Mouse (Mus musculus) MEL (cell line): ENCODE measurements at regions not wholly inside any gene's neighbourhood (a gene's known extent, or its start where the extent isn't known, plus 50 kb on each side); places are given as distances from the start of the nearest gene placed in this dataset.

Experiments
- DNase-seq: peaks from one replicate; pipeline ENCODE4 v3.0.0; 2011; ENCODE audit warnings: low read depth, low spot score
- H3K27ac ChIP-seq: 2 replicates; pipeline ENCODE4 v1.5.1; 2012; ENCODE audit warnings: low read depth, mild to moderate bottlenecking, control low read depth, low read length, moderate library complexity; ENCODE audit not compliant: control insufficient read depth
- H3K27me3 ChIP-seq, 2 experiments: fragments of 150-350 bp in 1 of 2; sonication (generic) in 1 of 2; 2 replicates each; pipeline ENCODE4 v1.6.1; 2012; ENCODE audit warnings: low read length in 2 of 2, mild to moderate bottlenecking in 2 of 2, improper control_type of control experiment in 1 of 2, moderate library complexity in 1 of 2; ENCODE audit not compliant: insufficient read depth in 2 of 2, control insufficient read depth in 1 of 2
- H3K36me3 ChIP-seq, 2 experiments: 2 replicates each; pipeline ENCODE4 v1.6.1; 2012 to 2014; ENCODE audit warnings: low read length in 2 of 2, improper control_type of control experiment in 1 of 2, inconsistent platforms in 1 of 2, mild to moderate bottlenecking in 1 of 2; ENCODE audit not compliant: insufficient read depth in 2 of 2, control insufficient read depth in 1 of 2
- H3K4me1 ChIP-seq, 2 experiments: fragments of 150-350 bp in 1 of 2; sonication (generic) in 1 of 2; 2 replicates each; pipeline ENCODE4 v1.6.1; 2012; ENCODE audit warnings: low read length in 2 of 2, improper control_type of control experiment in 1 of 2, mild to moderate bottlenecking in 1 of 2; ENCODE audit not compliant: insufficient read depth in 2 of 2, control insufficient read depth in 1 of 2
- H3K4me3 ChIP-seq, 2 experiments: fragments of 150-350 bp in 1 of 2; sonication (generic) in 1 of 2; 2 replicates each; pipeline ENCODE4 v1.5.1; 2012; ENCODE audit warnings: low read depth in 2 of 2, low read length in 2 of 2, mild to moderate bottlenecking in 2 of 2, moderate library complexity in 2 of 2, control low read depth in 1 of 2, improper control_type of control experiment in 1 of 2; ENCODE audit not compliant: control insufficient read depth in 1 of 2, insufficient read depth in 1 of 2
- H3K79me2 ChIP-seq: 2 replicates; pipeline ENCODE4 v1.6.1; 2012; ENCODE audit warnings: mild to moderate bottlenecking, low read length, moderate library complexity; ENCODE audit not compliant: control insufficient read depth, poor library complexity, insufficient read depth
- H3K9ac ChIP-seq: 2 replicates; pipeline ENCODE4 v1.6.1; 2012; ENCODE audit warnings: low read depth, mild to moderate bottlenecking, control low read depth, low read length, moderate library complexity; ENCODE audit not compliant: control insufficient read depth, poor library complexity, severe bottlenecking
- H3K9me3 ChIP-seq: fragments of 150-350 bp; sonication (generic); replicated peaks from 2 replicates; pipeline ENCODE4 v1.6.1; 2012; ENCODE audit warnings: mild to moderate bottlenecking, low read length, improper control_type of control experiment, moderate library complexity; ENCODE audit not compliant: insufficient read depth
- BHLHE40 ChIP-seq: IDR thresholded peaks from 2 replicates; pipeline ENCODE4 v1.6.1; 2012; ENCODE audit warnings: low read depth, mild to moderate bottlenecking, inconsistent platforms, low read length, improper control_type of control experiment, borderline replicate concordance
- CHD2 ChIP-seq: IDR thresholded peaks from 2 replicates; pipeline ENCODE4 v1.6.1; 2011; ENCODE audit warnings: low read length, improper control_type of control experiment
- EP300 ChIP-seq, 2 experiments: IDR thresholded peaks; 2 replicates each; pipeline ENCODE4 v1.6.1; 2011; ENCODE audit warnings: improper control_type of control experiment in 2 of 2, low read length in 2 of 2, low read depth in 1 of 2, mild to moderate bottlenecking in 1 of 2
- JUND ChIP-seq: IDR thresholded peaks from 2 replicates; pipeline ENCODE4 v1.6.1; 2011; ENCODE audit warnings: low read depth, mild to moderate bottlenecking, improper control_type of control experiment, low read length
- KAT2A ChIP-seq: conservative IDR thresholded peaks from 2 replicates; pipeline ENCODE4 v1.6.1; 2012; ENCODE audit warnings: low read depth, low read length, improper control_type of control experiment, inconsistent platforms
- MAFK ChIP-seq: IDR thresholded peaks from 2 replicates; pipeline ENCODE4 v1.6.1; 2011; ENCODE audit warnings: low read depth, mild to moderate bottlenecking, low read length, improper control_type of control experiment, borderline replicate concordance
- MXI1 ChIP-seq: IDR thresholded peaks from 2 replicates; pipeline ENCODE4 v1.6.1; 2011; ENCODE audit warnings: mild to moderate bottlenecking, low read depth, low read length, improper control_type of control experiment
- NRF1 ChIP-seq: IDR thresholded peaks from 2 replicates; pipeline ENCODE4 v1.6.1; 2014; ENCODE audit warnings: low read depth, mild to moderate bottlenecking, inconsistent platforms, low read length, improper control_type of control experiment, moderate library complexity; ENCODE audit not compliant: poor library complexity, insufficient read depth, severe bottlenecking
- POLR2A ChIP-seq, 2 experiments: IDR thresholded peaks; 2 replicates each; pipeline ENCODE4 v1.6.1; 2011 to 2012; ENCODE audit warnings: low read length in 2 of 2, mild to moderate bottlenecking in 2 of 2, control low read depth in 1 of 2, improper control_type of control experiment in 1 of 2, low read depth in 1 of 2, moderate library complexity in 1 of 2; ENCODE audit not compliant: control insufficient read depth in 1 of 2, insufficient read depth in 1 of 2, poor library complexity in 1 of 2
- RCOR1 ChIP-seq: IDR thresholded peaks from 2 replicates; pipeline ENCODE4 v1.6.1; 2012; ENCODE audit warnings: low read depth, mild to moderate bottlenecking, inconsistent platforms, low read length, improper control_type of control experiment
- TAL1 ChIP-seq: IDR thresholded peaks from 2 replicates; pipeline ENCODE4 v1.6.1; 2012; ENCODE audit warnings: mild to moderate bottlenecking, inconsistent platforms, low read length, moderate library complexity, mixed read lengths
- TBP ChIP-seq: IDR thresholded peaks from 2 replicates; pipeline ENCODE4 v1.8.0; 2011; ENCODE audit warnings: low read depth, low read length, improper control_type of control experiment
- ZNF384 ChIP-seq: IDR thresholded peaks from 2 replicates; pipeline ENCODE4 v1.6.1; 2012; ENCODE audit warnings: low read depth, mild to moderate bottlenecking, inconsistent platforms, low read length, improper control_type of control experiment

DNA sequence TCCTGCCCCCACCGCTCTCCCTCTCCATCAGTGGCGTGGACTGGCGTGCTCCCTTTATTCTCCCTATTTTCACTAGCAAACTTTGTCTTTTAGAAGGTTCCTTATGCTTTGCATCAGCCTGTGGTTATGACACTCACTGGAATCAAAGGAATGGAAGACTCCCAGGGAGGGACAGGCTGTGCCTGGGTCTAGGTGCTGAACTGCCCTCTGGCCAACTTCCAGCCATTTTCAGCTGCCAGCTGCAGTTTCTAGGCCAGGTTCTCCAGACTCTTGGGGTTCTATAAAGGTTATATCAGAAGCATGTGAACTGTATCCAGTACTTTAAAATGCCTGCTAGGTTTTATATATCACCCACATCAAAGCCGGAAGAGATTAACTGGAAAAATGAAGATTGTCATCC lies 50.2 kb upstream of the Mkln1 start:
- DNase-seq = no peak
- Histone ChIP-seq H3K4me1 (no peaks in the 10 kb centered on the region), H3K9ac (no peak overlapping the region), H3K4me3 (no peak overlapping the region), H3K27me3 (no peaks in the 10 kb centered on the region; a peak in 1 of 4 replicates), H3K79me2 (no peaks in the 10 kb centered on the region), H3K36me3 (no peaks in the 10 kb centered on the region), H3K9me3 (no peaks in the 10 kb centered on the region), H3K27ac (no peak overlapping the region)
- TF ChIP-seq ZNF384 = no peak
- no peak for TF ChIP-seq TAL1
- no peak for TF ChIP-seq POLR2A (IDR thresholded peaks at IDR 0.05; ENCODE audit: control insufficient read depth in 1 of 2, insufficient read depth in 1 of 2, low read depth in 1 of 2, low read length in 2 of 2, poor library complexity in 1 of 2)
- no peak for TF ChIP-seq JUND
- no peak for TF ChIP-seq KAT2A
- TF ChIP-seq BHLHE40 = no peak
- TF ChIP-seq MAFK = no peak
- no peak for TF ChIP-seq RCOR1
- no peak for TF ChIP-seq NRF1
- no peak for TF ChIP-seq TBP
- TF ChIP-seq MXI1 = no peak
- TF ChIP-seq CHD2 = no peak
- TF ChIP-seq EP300 (IDR thresholded peaks at IDR 0.05; ENCODE audit: low read depth in 1 of 2, low read length in 2 of 2) = no peak
